Mouse (Mus musculus) left cerebral cortex, postnatal 10 days (tissue): ENCODE results near the gene Riox1. TPM values are rescaled to one million over a fixed set of nuclear protein-coding genes. Genes with fewer than 3 reads are reported as not detected.
"Not testable (repeated sequence)": the region's sequence is repeated elsewhere in the genome, so short reads cannot be mapped to it uniquely, and the experiment has no call there.

Source experiments
- DNase-seq, 2 experiments: peaks; one replicate each; pipeline ENCODE4 v3.0.0; 2021 to 2022; ENCODE audit warnings: low spot score in 2 of 2, mixed read lengths in 1 of 2; ENCODE audit errors: extremely low spot score in 1 of 2
- intact Hi-C: fragments of 180-260 bp; cut with DNase I; formaldehyde crosslinking; loops from one replicate; pipeline ENCODE4 v1.15.1; 2025
- total RNA-seq, 2 experiments: library from RNA; stranded (reverse); gene quantifications; 2 replicates each; pipeline ENCODE4 v1.2.3; 2021

Gene Riox1
- 10 to 100 TPM; 16.6 to 17.1 TPM for total RNA-seq

DNA sequence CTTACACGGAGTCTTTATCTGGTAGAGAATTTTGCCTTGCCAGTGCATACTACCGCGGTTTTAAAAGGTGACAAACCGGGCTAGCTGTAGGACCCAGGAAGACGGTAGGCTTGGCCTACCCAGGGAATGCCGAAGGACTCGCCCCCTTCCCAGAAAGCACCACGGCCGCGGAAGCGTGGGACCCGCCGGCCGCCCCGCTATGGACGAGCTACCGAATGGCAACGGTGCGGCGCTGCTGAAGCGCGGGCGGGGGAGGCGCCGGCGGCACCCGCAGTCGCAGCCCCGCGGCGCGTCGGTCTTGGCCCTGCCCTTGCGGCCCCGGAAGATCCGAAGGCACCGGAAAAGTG lies at the start of gene Riox1:
Riox1 (plus strand) TSS at position 116 of the 347 bp plus-strand sequence.
- intact Hi-C loops, result no loop called here
- peak; percentile 74 to 89 for DNase-seq

DNA sequence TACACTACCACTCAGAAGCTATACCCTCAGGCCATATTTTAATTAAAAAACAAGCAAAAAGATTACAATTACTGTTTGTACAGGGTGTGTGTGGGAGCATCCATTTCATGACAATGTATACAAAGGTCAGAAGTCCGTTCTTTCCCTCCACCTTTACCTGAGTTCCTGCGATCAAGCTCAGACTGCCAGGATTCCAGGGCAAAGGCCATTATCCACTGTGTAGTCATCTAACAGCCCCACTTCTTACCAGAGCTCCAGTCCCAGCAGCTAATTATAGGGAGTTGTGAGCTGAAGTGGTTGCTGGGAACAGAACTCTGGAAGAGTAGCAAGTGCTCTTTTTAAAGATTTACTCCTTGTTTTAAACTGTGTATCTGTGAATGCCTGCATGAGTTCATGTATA lies 40.0 kb upstream of the Riox1 start:
- no peak for DNase-seq
- intact Hi-C loops, result no loop called here

DNA sequence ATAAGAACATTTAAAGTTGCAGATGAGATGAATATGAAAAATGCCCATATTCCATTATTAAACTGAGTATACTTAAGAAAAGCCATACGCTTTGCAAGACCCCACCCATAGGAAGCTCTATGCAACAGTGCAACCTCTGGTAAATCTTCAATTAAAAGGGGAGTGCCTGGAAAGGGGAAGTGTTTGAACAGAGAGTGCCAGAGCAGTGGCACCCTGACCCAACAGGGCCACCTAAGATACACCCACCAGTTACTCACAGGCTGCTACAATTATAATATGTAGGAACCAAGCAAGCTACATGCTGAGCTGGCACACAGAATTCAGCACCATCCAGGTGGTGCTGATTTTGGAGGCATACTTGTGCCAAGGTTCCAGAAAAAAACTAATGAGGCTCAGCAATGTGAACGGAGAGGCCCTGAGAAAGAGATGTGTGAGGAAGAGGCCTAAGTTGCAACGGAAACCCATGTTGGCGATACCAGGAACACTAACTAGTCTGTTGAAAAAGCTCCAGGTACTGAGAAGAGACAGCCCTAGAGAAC lies 36.1 kb upstream of the Riox1 start:
- DNase-seq, result no peak
- intact Hi-C loops, result no loop called here

DNA sequence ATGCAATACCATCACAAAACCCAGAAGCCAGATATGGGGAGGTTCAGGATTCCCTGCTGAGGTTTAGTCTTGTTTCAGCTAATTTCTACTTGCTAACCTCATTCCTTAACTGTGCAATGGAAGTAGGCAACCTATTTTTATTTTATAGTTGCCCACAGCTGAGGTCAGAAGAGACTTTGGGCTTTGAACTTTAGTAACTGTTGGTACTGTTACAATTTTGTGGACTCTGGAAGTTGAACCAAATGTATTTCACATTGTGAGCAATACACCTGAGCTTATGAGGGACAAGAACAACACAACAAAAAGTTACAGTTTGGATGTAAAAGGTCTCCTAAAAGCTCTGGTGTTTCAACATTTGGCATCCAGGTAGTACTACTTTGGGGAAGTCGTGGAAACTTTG lies 35.6 kb upstream of the Riox1 start:
- DNase-seq, result no peak
- intact Hi-C loops, result no loop called here

GRCm38 (mm10) chr12:83916884-83917283 lies 33.5 kb upstream of the Riox1 start:
- intact Hi-C loops, result no loop called here
- no peak for DNase-seq

DNA sequence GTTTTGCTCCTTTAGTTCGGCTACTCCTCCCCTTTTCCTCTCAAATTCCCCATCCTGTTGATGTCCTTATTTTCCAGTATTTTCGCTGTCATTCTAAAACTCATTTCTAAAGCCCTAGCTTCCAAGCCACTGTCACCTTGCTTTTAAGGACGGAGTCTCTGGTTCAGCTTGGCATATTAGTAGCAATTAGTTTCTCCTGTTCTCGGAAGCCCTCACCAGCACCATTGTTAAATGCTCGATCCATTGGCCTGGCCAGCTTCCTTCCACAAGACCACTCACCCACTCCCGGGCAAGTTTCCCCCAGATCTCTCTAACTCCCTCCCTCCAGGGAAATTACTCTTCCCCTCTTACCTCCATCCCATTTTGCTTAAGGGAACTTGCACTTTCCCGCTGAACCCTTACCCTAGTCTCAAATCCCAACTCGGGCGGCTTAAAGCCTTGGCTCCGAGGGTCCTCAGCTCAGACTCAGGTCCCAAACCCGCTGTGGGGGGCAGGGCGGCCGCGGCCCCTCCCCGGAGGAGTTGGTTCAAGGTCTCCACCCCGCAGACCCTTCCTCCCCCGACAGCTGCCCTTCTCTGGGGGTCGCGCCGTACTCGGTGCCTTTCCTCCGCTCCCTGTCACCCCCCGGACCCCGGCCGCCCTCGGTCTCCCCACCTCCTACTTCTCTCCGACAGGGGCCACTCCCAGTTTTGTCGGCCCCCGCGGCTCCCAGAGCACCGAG lies 29.5 kb upstream of the Riox1 start:
- DNase-seq, result peak in 1 of 2 experiments; percentile 64
- intact Hi-C loops, result loop anchor here (10.0 kb wide), 1 partner anchor 196 kb away; no protein-coding TSS in a partner anchor

DNA sequence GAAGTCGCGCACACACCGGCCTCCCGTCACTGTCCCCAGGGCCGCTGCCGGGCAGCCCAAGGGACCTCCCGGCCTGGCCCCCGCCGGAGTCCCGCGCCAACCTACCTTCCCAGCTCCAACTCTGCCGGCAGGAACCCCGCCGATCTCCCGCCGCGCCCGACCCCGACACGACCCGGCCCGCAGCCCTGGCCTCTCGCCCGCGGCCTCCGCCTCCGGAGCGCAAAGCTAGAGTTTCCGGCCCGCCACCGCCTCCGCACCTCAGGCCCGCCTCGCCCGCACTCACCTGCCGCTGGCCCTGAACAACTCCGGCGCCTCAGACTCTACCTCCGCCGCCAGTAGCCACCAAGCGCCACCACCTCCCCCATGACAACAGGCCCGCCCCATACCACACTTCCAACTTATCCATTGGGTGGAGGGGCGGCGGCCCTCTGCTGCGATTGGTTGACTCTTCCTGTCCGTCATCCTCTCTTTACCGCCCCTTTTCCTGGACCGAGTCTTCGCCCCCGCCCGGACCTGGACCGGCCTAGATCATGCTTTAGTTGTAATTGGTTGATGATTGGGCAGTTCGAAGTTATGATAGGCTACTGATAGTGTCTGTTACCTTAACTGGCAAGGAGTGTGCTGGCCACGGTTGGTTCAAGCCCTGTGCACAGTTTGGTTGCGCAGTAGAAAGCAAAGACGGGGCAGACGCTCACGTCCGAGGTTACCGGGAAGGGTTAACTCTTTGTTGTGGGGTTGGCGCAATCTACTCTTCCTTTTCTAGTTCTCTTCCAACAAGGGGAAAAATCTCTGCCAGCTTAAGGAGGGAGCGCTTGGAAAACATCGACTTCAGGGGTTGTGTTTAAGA lies 28.6 kb upstream of the Riox1 start, which contains the start of gene Numb:
Numb (minus strand) TSS at position 400 of the 847 bp plus-strand sequence.
- DNase-seq, result peak; percentile 99
- intact Hi-C loops, result loop anchor here (10.0 kb wide), 1 partner anchor 197 kb away; no protein-coding TSS in a partner anchor

GRCm38 (mm10) chr12:83922724-83923485 lies 27.5 kb upstream of the Riox1 start:
- no peak for DNase-seq

DNA sequence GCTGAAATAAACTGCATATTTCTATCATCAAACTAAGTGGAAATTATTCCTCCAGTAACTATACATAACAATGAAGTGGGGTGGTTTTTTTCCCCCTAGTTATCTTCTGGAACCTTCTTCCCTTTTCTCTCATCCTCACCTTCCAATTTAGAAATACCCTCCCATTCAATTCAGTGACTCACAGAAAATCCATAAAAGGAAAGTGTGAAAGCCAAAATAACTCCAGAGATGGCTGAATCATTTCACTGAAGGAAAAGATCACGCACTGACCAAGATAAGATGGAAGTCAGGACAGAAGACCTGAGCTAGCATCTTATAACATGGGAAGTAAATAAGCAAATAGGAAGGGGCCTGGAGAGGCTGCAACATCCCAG lies 26.9 kb upstream of the Riox1 start:
- intact Hi-C loops, result loop anchor here (10.0 kb wide), 1 partner anchor 199 kb away; no protein-coding TSS in a partner anchor

More at GRCm38 (mm10) chr12:83922724-83923485, 27.5 kb upstream of the Riox1 start:
- intact Hi-C loops, result loop anchor here (10.0 kb wide), 1 partner anchor 198 kb away; no protein-coding TSS in a partner anchor

GRCm38 (mm10) chr12:83924332-83924731 lies 26.1 kb upstream of the Riox1 start:
- intact Hi-C loops, result loop anchor here (10.0 kb wide), 1 partner anchor 200 kb away; no protein-coding TSS in a partner anchor
- no peak for DNase-seq

More for the DNA sequence above, 26.9 kb upstream of the Riox1 start:
- DNase-seq, result no peak

- intact Hi-C loops, result loop anchor here (10.0 kb wide), 1 partner anchor 200 kb away; no protein-coding TSS in a partner anchor
- DNase-seq, result no peak
Observed at GRCm38 (mm10) chr12:83925160-83925703, 25.2 kb upstream of the Riox1 start.

DNA sequence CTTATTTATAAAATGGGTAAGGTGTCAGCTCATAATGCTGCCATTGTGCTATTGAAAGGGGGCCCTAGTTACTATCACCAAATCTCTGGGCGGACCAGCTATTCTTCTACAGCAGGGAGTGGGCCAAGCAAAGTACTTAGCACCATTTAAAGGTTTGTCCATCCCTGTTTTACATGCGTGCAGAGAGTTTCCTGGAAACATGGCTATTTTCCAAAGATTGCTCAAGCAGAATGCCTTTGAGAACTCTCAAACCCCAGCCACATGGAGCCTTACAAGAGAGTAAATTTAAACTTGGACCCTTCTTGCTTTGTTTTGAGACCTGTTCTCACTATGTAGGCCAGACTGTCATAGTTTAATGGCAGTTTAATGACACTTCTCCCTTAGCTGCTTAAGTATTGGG lies 24.3 kb upstream of the Riox1 start:
- no peak for DNase-seq
- intact Hi-C loops, result loop anchor here (10.0 kb wide), 1 partner anchor 201 kb away; no protein-coding TSS in a partner anchor

GRCm38 (mm10) chr12:83927747-83928146 lies 22.7 kb upstream of the Riox1 start:
- intact Hi-C loops, result loop anchor here (10.0 kb wide), 1 partner anchor 203 kb away; no protein-coding TSS in a partner anchor
- DNase-seq, result no peak

- intact Hi-C loops, result loop anchor here (10.0 kb wide), 1 partner anchor 204 kb away; no protein-coding TSS in a partner anchor
- no peak for DNase-seq
Observed at GRCm38 (mm10) chr12:83929186-83929804, 21.1 kb upstream of the Riox1 start.

DNA sequence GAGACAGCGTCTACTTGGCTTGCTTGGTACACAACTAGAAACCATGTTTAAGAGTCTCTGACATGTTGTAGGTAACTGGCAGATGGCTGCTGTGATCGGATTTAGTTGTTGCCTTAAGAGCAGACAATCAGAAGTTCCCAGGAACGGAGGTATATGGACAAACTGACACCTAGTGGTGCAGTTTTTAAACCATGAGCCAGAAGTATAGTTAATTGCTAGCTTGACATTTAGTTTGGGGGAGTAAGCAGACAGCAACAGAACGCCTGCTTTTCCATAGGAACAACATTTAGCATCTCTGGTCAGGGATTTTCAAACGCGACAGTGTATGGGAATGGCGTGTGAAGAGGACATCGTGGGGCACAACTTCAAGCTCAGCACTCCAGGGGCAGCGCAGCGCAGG lies 12.8 kb upstream of the Riox1 start:
- intact Hi-C loops, result no loop called here
- no peak for DNase-seq

DNA sequence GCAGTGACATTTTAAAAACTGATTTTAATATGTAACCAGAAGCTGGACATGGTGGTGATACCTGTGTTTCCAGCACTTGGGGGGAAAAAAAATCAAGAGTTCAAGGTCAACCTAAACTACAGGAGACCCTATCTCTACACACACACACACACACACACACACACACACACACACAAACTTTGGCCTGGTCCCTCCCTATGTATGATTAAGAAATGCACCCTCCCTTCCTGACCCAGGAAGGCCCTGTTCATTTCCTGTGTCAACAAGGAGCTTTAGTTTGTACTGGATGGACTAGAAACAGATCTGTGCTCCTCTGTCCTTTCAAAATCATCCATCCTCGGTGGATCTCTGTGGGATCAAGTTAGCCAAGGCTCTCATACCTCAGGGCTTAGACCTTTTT lies 11.8 kb upstream of the Riox1 start:
- intact Hi-C loops, result not testable (repeated sequence)

DNA sequence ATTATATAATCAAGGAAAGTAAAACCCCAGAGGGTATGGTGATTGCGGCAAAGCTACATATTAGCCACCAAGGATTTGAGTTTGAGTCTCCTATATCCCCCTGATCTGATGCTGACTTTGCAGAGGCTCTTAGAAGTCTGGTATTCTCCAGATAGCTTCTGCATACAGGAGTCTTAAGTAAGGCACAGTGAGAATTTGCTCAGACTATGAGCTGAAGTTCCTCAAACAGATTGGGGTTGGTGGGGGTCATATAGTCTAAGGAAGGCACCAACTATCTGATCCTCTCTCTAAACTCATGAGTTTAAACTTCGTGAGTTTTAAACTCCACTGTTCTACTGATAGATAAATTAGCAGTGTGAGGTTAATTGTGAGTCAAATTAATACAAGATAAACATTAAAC lies 11.1 kb upstream of the Riox1 start:
- intact Hi-C loops, result no loop called here
- DNase-seq, result no peak

More for the DNA sequence above, 11.8 kb upstream of the Riox1 start:
- DNase-seq, result not testable (repeated sequence)

DNA sequence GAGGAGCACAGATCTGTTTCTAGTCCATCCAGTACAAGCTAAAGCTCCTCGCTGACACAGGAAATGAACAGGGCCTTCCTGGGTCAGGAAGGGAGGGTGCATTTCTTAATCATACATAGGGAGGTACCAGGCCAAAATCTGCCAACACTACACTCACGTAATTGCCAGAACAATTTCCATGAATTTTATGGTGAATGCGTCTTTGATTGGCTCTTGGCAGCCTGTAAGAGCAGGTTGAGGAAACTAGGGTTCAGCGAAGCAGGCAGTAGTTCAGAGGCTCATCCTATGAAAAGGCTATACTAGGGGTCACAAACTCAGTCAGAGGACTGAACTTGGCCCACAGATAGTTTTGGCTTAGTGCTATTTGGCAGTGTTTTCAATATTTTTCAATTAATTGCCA lies 10.4 kb upstream of the Riox1 start:
- no peak for DNase-seq
- intact Hi-C loops, result no loop called here
